Comparison of ENCODE assay signal across 9 mouse cellular contexts in genomic region chr11:86571047-86571855, GRCm38 (mm10). TPM values are rescaled to one million over a fixed set of nuclear protein-coding genes. Genes with fewer than 3 reads are reported as not detected.
A peak's percentile ranks its signal among the peaks of the same experiment; 100 is the strongest.
DNase-seq lines count a peak whose midpoint lies in the region; ATAC-seq lines count a peak whose summit lies in the region.
"Had no signal": no experiment of that assay in that cellular context is flagged by ENCODE, and none has a peak within 500 bp of the region (broad histone marks: within the 10 kb centered on the region; RNA-seq: fewer than 3 reads in every experiment).

No protein-coding gene starts in this region.

- peak; percentile 34 to 40 for DNase-seq in cerebellum, postnatal 14 days
- DNase-seq in cerebellum, adult 11-12 months, result no peak
- peak; percentile 24 to 27 for DNase-seq in layer of hippocampus, adult 8-10 months (ENCODE audit: low spot score in 2 of 2)
- no peak for DNase-seq in layer of hippocampus, adult 9-10 months (ENCODE audit: low spot score)
- DNase-seq in gastrocnemius, postnatal 10 days, result no peak
- DNase-seq in T-cell, adult 2 months (ENCODE audit: low spot score), result no peak

- H3K4me2 ChIP-seq in hindbrain, embryonic 12.5 days (replicated peaks), result peak overlapping the region; percentile 21; the same call in 1 of the 2 replicates
- H3K4me2 ChIP-seq in neural tube, embryonic 14.5 days (ENCODE audit: low read depth, low read length), result no peak overlapping the region; the same call in 1 of the 2 replicates
- H3K4me2 ChIP-seq: hindbrain, embryonic 15.5 days had no signal

- H3K4me1 ChIP-seq in hindbrain, embryonic 12.5 days, result peaks cover 10% of the 10 kb centered on the region
- H3K4me1 ChIP-seq in neural tube, embryonic 14.5 days (ENCODE audit: control insufficient read depth, insufficient read depth, low read length), result no peaks in the 10 kb centered on the region

- no peaks in the 10 kb centered on the region for H3K9me3 ChIP-seq in hindbrain, embryonic 12.5 days (replicated peaks)
- H3K9me3 ChIP-seq in neural tube, embryonic 14.5 days (ENCODE audit: control insufficient read depth, low read length), result no peaks in the 10 kb centered on the region
- H3K9me3 ChIP-seq: hindbrain, embryonic 15.5 days had no signal

- no peaks in the 10 kb centered on the region for H3K36me3 ChIP-seq in hindbrain, embryonic 12.5 days
- no peaks in the 10 kb centered on the region for H3K36me3 ChIP-seq in neural tube, embryonic 14.5 days (ENCODE audit: control insufficient read depth, insufficient read depth, low read length)
- H3K36me3 ChIP-seq: hindbrain, embryonic 15.5 days had no signal

- H3K27me3 ChIP-seq in hindbrain, embryonic 12.5 days, result no peaks in the 10 kb centered on the region
- H3K27me3 ChIP-seq in neural tube, embryonic 14.5 days (ENCODE audit: control insufficient read depth, insufficient read depth, low read length), result no peaks in the 10 kb centered on the region
- H3K27me3 ChIP-seq: hindbrain, embryonic 15.5 days had no signal

- no peak for ATAC-seq in hindbrain, embryonic 12.5 days (ENCODE audit: low FRiP score)
- ATAC-seq in neural tube, embryonic 14.5 days (ENCODE audit: low read depth), result no peak

- peak overlapping the region; percentile 57 for H3K27ac ChIP-seq in hindbrain, embryonic 12.5 days
- H3K27ac ChIP-seq in neural tube, embryonic 14.5 days (ENCODE audit: low read depth, low read length), result 0 out of 2 replicates have a peak overlapping the region, but pooled peaks have one; percentile 4
- H3K27ac ChIP-seq: hindbrain, embryonic 15.5 days had no signal

- H3K4me3 ChIP-seq in hindbrain, embryonic 12.5 days, result no peak overlapping the region
- H3K4me3 ChIP-seq in neural tube, embryonic 14.5 days (ENCODE audit: low read depth, low read length), result no peak overlapping the region
- H3K4me3 ChIP-seq: hindbrain, embryonic 15.5 days had no signal

- H3K9ac ChIP-seq in hindbrain, embryonic 12.5 days, result no peak overlapping the region
- H3K9ac ChIP-seq in neural tube, embryonic 14.5 days (replicated peaks; ENCODE audit: low read depth, low read length), result no peak overlapping the region
- H3K9ac ChIP-seq: hindbrain, embryonic 15.5 days had no signal

- 43% methylated on average over 15 of the region's 15 CpGs for WGBS in hindbrain, embryonic 12.5 days
- WGBS in neural tube, embryonic 14.5 days, result 54% methylated on average over 15 of the region's 15 CpGs

RNA-seq across cellular contexts. Expression of gene Tubd1, which starts 26.5 kb away (rescaled TPM):
- total RNA-seq in layer of hippocampus, adult 8-10 months (2022), result 1 to 10 TPM; 5.2 to 7.9 (median 7.1) TPM
- polyA plus RNA-seq in hindbrain, embryonic 12.5 days (2016; fragmentation: Nextera tagmentation; extraction: Ambion mirVana), result 9.7 and 10.2 TPM in 2 replicates
- polyA plus RNA-seq in neural tube, embryonic 14.5 days (2014; fragmentation: Nextera tagmentation; extraction: Ambion mirVana), result 6.9 and 7.3 TPM in 2 replicates
- total RNA-seq in gastrocnemius, postnatal 10 days (2021), result 1 to 10 TPM; 3.5 to 3.7 TPM

RNA-seq across cellular contexts. Expression of gene Rps6kb1, which starts 26.6 kb away (rescaled TPM):
- 10 to 100 TPM; 36.8 to 41.2 (median 39.4) TPM for total RNA-seq in layer of hippocampus, adult 8-10 months (2022)
- 67.3 and 76.2 TPM in 2 replicates for polyA plus RNA-seq in hindbrain, embryonic 12.5 days (2016; fragmentation: Nextera tagmentation; extraction: Ambion mirVana)
- 46.4 and 47.2 TPM in 2 replicates for polyA plus RNA-seq in neural tube, embryonic 14.5 days (2014; fragmentation: Nextera tagmentation; extraction: Ambion mirVana)
- total RNA-seq in gastrocnemius, postnatal 10 days (2021), result 10 to 100 TPM; 36.8 to 43.3 TPM

Comparison
In these comparisons a context has a peak if more than half of its experiments do, and no peak if none do; other contexts are left out.
1. DNase-seq: peak in cerebellum, postnatal 14 days (2 of 2) and layer of hippocampus, adult 8-10 months (2 of 2); none in cerebellum, adult 11-12 months (single experiment), layer of hippocampus, adult 9-10 months (single experiment), gastrocnemius, postnatal 10 days (single experiment) and T-cell, adult 2 months (single experiment).